Mouse (Mus musculus): ENCODE measurements around the gene Rnf19b. TPM values are rescaled to one million over a fixed set of nuclear protein-coding genes. Genes with fewer than 3 reads are reported as not detected.
A peak's percentile ranks its signal among the peaks of the same experiment; 100 is the strongest.

Gene Rnf19b
- total RNA-seq, 1 experiment from 2014 or later, result 29.8 TPM

GRCm38 (mm10) chr4:129079126-129079525, 21.1 kb downstream of the Rnf19b start:
- DNase-seq, result no peak

DNA sequence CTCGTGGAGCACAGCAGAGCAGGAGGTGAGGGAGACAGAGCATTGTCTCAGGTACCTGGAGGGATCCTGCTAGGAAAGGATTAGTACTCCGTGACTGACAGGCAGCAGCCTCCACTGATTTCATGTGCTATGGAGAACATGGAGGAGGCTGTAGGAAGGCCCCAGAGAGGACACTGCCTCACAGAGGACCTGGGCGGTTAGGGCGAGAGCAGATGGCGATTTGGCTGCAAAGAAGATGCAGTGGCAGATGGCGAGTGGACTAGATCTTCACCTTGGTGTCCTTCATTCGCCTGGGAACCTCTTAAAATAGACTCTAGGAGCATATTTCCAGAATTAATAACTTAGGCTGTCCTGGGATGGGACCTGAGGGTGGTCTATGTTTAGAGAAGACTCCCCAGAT, 23.0 kb downstream of the Rnf19b start:
- no peak for DNase-seq

DNA sequence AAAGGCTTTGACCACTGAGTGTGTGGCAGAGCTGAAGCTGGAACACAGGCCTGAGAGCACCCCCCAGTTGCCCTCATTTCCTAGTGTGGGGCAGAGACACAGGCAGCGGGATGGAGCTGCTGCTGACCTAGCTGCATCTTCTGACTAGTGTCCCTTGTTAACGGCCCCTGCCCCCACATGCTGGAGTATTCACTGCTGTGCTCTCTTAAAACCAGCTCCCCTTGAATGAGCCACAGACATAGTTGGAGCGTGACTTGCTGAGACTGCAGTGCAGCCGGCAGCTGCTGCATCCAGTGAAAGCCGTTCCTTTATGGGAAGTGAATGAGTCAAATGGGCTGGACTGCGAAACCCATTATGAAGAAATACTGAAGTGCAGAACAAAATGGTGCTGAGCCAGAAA, 23.4 kb downstream of the Rnf19b start:
- DNase-seq, result no peak

- DNase-seq, result no peak
Observed at GRCm38 (mm10) chr4:129081939-129082338, 23.9 kb downstream of the Rnf19b start.

GRCm38 (mm10) chr4:129082379-129083115, 24.5 kb downstream of the Rnf19b start:
- DNase-seq, result peak; percentile 70

DNA sequence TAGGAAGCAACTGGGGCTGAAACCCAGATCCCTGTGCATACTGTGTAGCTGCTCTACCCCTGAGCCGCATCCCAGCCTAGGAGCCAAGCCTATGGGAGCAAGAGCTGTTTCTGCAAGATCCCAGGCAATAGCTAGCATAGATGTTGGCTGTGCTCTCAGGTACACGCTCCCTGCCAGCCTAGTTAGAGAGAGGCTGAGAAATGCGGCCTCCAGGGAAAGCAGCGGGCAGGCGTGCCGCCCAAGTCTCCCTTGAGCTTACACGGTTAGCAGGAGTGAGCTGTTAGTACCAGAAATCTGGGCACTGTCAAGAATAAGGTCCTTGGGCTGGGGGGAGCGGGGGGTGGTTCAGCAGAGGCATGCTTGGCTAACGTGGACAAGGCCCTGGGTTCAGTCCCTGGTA, 26.8 kb downstream of the Rnf19b start:
- DNase-seq, result peak; percentile 16

DNA sequence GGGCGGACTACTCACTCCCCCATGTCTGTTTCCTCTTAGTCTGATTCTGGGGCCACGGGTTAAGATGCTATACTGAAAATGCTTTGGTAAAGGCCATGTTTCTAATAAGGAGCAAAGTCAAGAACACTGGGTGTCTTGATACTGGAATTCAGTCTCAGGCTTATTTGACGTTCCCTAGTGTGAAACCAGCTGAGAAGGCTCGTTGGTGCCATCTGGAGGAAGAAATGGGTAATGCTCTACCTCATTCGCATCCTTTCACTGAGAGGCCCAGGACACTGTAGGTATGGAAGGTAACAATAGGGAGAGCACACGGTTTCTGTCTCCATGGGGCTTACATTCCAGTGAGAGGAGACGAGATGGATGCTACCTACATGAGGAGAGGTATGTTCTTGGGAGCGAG, 28.0 kb downstream of the Rnf19b start:
- DNase-seq, result peak; percentile 59

DNA sequence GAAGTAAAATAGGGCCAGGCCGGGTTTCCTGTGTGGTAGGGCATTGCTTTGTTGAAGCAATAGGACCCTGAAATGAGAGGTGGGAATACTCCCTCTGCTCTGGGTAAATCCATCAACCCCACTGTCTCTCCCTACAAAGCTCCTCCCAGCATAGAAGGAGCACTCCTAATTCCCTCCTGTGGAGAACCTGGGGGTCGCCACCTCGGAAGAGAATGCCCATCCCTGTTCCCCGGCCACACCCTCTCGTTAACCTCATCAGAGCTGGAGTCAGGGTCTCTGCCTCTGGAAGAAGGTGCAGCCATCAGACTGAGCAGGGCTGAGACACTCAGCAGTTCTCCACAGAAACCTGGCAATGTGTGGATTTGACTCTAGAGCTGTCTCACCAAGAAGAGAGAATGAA, 29.8 kb downstream of the Rnf19b start:
- no peak for DNase-seq

DNA sequence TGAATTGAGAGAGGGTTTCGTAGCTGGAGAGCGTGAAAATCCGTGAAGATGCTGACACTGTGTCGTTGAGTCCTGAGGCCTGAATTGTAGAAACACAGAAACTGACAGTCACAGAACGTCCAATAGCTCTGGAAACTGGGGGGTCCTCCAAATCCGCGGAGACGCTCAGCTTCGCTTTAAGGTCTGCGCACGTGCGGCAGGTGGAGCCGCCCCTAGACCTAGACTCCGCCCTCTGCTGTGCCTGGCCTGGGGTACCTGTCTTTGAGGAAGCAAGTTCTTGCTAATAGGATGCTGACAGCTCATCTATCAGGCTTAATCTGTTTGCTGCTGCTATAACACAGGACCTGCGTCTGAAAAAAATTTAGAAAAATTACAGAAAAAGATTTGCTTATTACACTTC, 37.2 kb downstream of the Rnf19b start:
- no peak for DNase-seq

- DNase-seq, result no peak
Observed at GRCm38 (mm10) chr4:129097006-129097405, 38.9 kb downstream of the Rnf19b start.

- DNase-seq, result no peak
Observed at GRCm38 (mm10) chr4:129102133-129102829, 44.2 kb downstream of the Rnf19b start.

- peak; percentile 18 for DNase-seq
Observed at GRCm38 (mm10) chr4:129105356-129105755, 47.3 kb downstream of the Rnf19b start, which contains the start of gene Tmem54. Gene Tmem54, plus strand, starts transcription at chr4:129105548.

- no peak for DNase-seq
Observed at GRCm38 (mm10) chr4:129106073-129106472, 48.0 kb downstream of the Rnf19b start.

GRCm38 (mm10) chr4:129107348-129107899, 49.4 kb downstream of the Rnf19b start:
- DNase-seq, result no peak

DNA sequence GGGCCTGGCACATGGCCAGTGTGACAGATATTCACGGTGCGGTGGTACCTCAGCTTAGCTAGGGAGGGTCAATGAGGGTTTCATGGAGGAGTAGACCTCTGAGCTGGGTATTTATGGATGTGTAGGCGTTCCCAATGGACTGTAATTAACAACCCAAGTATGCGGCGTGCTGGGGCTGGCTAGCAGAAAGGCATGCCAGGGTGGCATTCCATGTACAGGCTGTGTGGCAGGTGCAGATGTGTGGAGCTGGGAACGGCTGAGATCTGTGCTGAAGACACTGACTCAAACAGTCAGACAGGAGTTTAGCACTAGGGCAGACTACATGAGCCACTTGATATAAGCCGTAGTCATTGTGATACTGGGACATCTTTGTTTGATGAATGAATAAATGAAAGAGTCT, 50.6 kb downstream of the Rnf19b start:
- no peak for DNase-seq

DNA sequence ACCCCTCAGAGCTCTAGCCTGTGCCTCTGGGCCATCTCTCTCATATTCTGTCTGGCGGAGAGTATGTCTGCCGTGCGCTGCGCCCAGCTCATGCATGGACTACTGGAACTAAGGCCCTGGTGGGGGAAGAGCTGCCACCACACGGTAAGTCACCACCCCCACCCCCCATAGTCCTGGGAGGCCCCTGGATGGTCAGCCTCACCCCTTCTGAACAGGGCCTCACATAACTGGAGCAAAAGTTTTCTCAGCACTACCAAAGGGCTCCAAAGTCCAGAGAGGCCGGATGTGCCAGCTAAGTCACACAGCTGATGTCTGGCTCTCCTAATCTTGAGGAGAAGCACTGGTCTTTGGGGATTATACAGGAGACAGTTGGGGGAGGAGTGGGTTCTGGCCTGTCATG, 52.7 kb downstream of the Rnf19b start:
- DNase-seq, result no peak

DNA sequence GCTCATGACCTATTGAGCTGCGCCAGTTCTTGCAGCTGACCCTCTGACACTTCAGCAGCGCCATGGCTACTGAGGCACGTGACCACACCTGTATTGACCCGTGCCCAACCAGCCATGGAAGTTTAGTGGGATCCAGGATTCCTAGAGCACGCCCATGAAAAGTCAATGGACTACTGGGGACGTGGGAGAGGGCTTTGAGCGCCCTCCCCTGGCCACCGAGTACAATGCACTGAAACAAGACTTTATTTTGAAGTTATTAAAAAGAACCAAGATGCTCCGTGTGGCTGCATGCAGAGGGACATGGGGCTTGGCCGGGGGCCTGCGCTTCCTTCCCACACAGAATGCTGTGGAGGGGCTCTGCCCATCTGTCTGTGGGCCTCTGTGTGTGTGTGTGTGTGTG, 53.3 kb downstream of the Rnf19b start:
- no peak for DNase-seq

DNA sequence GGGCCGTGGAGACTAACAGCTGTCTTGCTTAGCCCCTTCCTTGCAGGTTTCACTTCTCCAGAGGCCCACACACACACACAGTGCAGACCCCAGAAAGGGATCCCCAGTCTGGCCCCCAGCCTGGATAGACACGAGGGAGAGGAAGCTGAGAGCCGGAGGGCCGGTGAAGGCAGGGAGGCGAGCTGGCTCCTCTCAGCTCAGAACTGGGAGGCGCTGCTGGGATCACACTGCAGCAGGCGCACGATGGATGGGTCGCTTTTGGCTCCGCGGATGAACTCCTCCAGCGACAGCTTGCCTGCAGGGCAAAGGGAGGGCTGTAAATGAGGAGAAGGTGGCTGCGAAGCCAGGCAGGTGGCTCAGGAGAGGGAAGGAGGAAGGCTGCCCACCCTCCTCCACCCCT, 54.2 kb downstream of the Rnf19b start:
- DNase-seq, result no peak

DNA sequence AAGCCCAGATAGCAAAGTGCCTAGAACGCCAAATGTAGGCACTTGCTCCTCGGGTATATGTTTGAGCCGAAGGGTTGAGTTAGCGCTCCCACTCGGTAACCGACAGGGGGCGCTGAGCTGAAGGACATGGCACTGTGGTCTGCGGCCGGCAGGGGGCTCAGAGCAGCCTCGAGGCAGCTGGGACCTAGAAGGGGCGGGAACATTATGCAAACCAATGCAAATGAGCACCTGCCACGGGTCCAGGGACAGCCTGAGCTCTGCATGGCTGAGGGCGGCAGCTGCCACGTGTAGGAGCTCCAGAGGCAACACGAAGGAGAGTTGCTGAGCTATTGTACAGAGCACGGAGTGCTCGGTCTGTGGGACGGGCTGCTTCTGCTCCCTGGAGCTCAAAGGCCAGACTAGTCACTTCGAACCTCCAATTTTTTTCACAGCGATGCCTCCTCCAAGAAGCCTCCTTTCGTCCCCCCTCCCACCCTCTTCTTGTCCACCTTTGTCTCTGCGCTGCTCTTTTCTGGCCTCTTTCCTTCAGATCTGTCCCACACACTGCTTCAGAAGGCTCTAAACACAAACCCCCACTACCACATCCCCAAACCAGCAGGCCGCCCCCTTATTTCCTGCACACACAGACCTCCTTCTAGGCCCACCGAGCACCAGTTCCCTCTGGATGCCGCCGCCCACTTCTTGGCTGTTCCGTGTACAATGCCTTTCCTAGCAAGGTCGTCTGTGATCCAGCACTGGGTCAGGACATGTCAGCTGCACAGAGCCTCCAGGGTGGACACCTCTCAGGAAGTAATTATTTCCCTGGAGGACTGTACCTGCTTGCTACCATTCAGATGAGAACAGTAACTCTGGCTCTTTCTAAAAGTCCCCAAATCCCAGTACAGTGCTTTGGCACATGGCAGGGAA, 55.3 kb downstream of the Rnf19b start:
- peak; percentile 51 for DNase-seq

DNA sequence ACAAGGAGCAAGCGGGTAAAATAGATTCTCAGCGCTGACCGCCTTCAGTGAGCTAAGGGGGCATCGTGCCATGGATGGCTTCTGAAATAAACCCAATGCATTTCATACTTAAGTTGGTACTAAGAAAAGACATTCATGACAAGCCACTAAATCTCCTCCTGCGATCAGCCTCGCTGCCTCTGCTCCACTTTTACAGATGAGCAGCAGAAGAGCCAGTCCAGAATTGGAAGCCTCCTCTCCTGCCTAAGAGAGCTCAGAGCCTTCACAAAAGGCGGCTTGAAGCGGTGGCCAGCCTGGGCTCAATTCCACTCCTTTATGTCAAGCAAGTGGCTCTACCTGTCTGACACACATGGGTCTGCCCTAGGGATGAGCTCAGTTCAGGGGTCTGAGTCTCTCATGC, 58.6 kb downstream of the Rnf19b start:
- DNase-seq, result no peak

DNA sequence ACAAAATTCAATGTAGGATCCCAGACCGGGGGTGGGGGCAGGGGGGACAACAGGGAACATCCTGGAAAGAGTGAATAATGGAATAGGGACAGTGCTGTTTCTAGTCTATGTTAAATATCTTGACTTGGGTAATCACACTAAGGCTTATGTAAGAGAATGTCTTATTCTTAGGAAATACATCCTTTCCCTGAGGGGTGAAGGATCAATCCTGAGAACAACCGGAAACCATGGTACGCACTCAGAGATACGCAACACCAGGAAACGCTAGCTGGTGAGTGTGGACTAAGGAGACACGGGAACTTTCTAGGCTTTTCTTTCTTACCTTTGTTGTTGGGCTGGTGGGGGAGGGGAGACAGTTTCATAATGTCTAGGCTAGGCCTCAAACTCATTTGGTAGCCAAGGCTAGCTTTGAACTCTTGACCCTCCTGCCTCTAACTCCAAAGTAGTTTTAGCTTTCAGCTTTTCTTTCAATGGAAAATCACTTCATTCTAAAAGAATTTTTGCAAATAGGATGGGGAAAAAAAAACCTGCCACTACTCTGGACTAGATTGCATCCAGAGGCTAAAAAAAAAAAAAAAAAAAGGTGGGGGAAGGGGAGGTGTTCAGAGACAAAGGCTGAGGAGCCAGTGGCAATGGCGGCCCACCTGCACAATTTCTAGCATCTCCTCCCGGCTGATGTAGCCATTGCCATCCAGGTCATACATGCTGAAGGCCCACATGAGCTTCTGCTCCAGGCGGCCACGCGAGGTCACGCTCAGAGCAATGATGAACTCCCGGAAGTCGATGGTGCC, 59.8 kb downstream of the Rnf19b start:
- no peak for DNase-seq

DNA sequence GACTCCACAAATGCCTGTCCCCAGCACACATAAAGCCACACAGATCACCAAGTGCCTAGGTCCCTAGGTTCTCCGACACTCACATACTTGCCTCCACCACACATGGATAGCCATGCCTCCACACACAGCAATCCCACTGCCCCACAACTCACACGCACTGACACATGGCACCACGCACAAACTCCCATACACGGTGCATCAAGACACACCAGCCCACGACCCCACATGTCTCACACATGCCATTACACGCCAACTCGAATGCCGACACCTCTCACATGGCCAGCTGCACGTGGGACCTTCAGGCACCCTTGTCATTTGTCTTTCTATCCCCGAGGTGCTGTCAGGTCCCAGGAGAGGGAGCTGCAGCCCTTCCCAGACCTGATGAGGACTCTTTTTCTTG, 61.6 kb downstream of the Rnf19b start:
- DNase-seq, result no peak
